Mouse (Mus musculus) thymus, adult 2 months (tissue): ENCODE measurements at regions not wholly inside any gene's neighbourhood (a gene's known extent, or its start where the extent isn't known, plus 50 kb on each side); places are given as distances from the start of the nearest gene placed in this dataset.

Source experiments
- CTCF ChIP-seq: fragments of 200-500 bp; IDR thresholded peaks from 2 replicates; pipeline ENCODE4 v1.5.1; 2012; ENCODE audit warnings: mild to moderate bottlenecking, control low read depth, low read length, moderate library complexity, borderline replicate concordance; ENCODE audit not compliant: control insufficient read depth, poor library complexity, insufficient read depth; ENCODE audit errors: extremely low read depth
- POLR2A ChIP-seq: fragments of 200-500 bp; IDR thresholded peaks from 2 replicates; pipeline ENCODE4 v1.6.1; 2012; ENCODE audit warnings: mild to moderate bottlenecking, low read length, control low read depth, moderate library complexity; ENCODE audit not compliant: control insufficient read depth, poor library complexity, insufficient read depth; ENCODE audit errors: extremely low read depth

GRCm38 (mm10) chr13:44231868-44232715 is 447.5 kb downstream of the Cd83 start:
- no peak for TF ChIP-seq CTCF
- TF ChIP-seq POLR2A, result no peak
